Mouse (Mus musculus) lung, postnatal 0 days (tissue): Measurements from ENCODE around the gene Pcdh15.

Source experiments
- CTCF ChIP-seq: IDR thresholded peaks from 2 replicates; pipeline ENCODE4 v1.5.1; 2016; ENCODE audit warnings: antibody characterized with exemption, mild to moderate bottlenecking
- EP300 ChIP-seq: IDR thresholded peaks from 2 replicates; pipeline ENCODE4 v1.6.1; 2016; ENCODE audit warnings: antibody characterized with exemption, mild to moderate bottlenecking, control low read depth

GRCm38 (mm10) chr10:74680016-74680491 is 1580.9 kb downstream of the Pcdh15 start:
- TF ChIP-seq CTCF = no peak
- no peak for TF ChIP-seq EP300
